Mouse (Mus musculus): ENCODE results near the gene Sec1. TPM values are rescaled to one million over a fixed set of nuclear protein-coding genes. Genes with fewer than 3 reads are reported as not detected.

Gene Sec1
- polyA plus RNA-seq, 1 experiment: 0.18 TPM

- Histone ChIP-seq H3ac (ENCODE audit: control insufficient read depth, insufficient read length, low read depth) (no peak overlapping the region), H3K79me2 (ENCODE audit: control insufficient read depth, insufficient read depth) (no peaks in the 10 kb centered on the region), H3K79me3 (ENCODE audit: low read depth) (no peaks in the 10 kb centered on the region), H3K4me3 (ENCODE audit: insufficient read depth, poor library complexity, severe bottlenecking) (no peak overlapping the region), H3K36me3 (ENCODE audit: control insufficient read depth, insufficient read depth) (no peaks in the 10 kb centered on the region), H3K27me3 (ENCODE audit: control insufficient read depth, insufficient read depth, insufficient read length) (peaks cover 9% of the 10 kb centered on the region)
- TF ChIP-seq CTCF (IDR thresholded peaks at IDR 0.05; ENCODE audit: control insufficient read depth, insufficient read depth, insufficient read length) (no peak), USF1 (IDR thresholded peaks at IDR 0.05; ENCODE audit: low read depth) (no peak), MYOG (IDR thresholded peaks at IDR 0.05; ENCODE audit: control insufficient read depth, extremely low read depth, insufficient read length) (no peak), MYOD1 (IDR thresholded peaks at IDR 0.05; ENCODE audit: control insufficient read depth, insufficient read length, low read depth) (no peak), CEBPB (IDR thresholded peaks at IDR 0.05; ENCODE audit: low read depth) (no peak), MAX (IDR thresholded peaks at IDR 0.05) (no peak)
These were observed 896 bp upstream of the Sec1 start for GRCm38 (mm10) chr7:45695098-45695497.

- no peaks in the 10 kb centered on the region for H3K27me3 ChIP-seq (ENCODE audit: control insufficient read depth, insufficient read depth, insufficient read length)
- no peaks in the 10 kb centered on the region for H3K79me3 ChIP-seq (ENCODE audit: low read depth)
- H3ac ChIP-seq (ENCODE audit: control insufficient read depth, insufficient read length, low read depth): no peak overlapping the region
- no peaks in the 10 kb centered on the region for H3K79me2 ChIP-seq (ENCODE audit: control insufficient read depth, insufficient read depth)
- no peaks in the 10 kb centered on the region for H3K36me3 ChIP-seq (ENCODE audit: control insufficient read depth, insufficient read depth)
- no peak overlapping the region for H3K4me3 ChIP-seq (ENCODE audit: insufficient read depth, poor library complexity, severe bottlenecking)
- TF ChIP-seq MAX (IDR thresholded peaks at IDR 0.05) (no peak), CTCF (IDR thresholded peaks at IDR 0.05; ENCODE audit: control insufficient read depth, insufficient read depth, insufficient read length) (no peak), MYOG (IDR thresholded peaks at IDR 0.05; ENCODE audit: control insufficient read depth, extremely low read depth, insufficient read length) (no peak), USF1 (IDR thresholded peaks at IDR 0.05; ENCODE audit: low read depth) (no peak), FOSL1 (IDR thresholded peaks at IDR 0.05; ENCODE audit: insufficient read depth, low read length, poor library complexity, severe bottlenecking) (no peak), MYOD1 (IDR thresholded peaks at IDR 0.05; ENCODE audit: control insufficient read depth, insufficient read length, low read depth) (no peak), CEBPB (IDR thresholded peaks at IDR 0.05; ENCODE audit: low read depth) (no peak)
These were observed 1.8 kb downstream of the Sec1 start for GRCm38 (mm10) chr7:45692364-45692763.

GRCm38 (mm10) chr7:45689800-45690199 lies 4.4 kb downstream of the Sec1 start:
- no peak overlapping the region for H3K4me3 ChIP-seq (ENCODE audit: insufficient read depth, poor library complexity, severe bottlenecking)
- H3K79me2 ChIP-seq (ENCODE audit: control insufficient read depth, insufficient read depth): no peaks in the 10 kb centered on the region
- TF ChIP-seq MAX (IDR thresholded peaks at IDR 0.05) (no peak), FOSL1 (IDR thresholded peaks at IDR 0.05; ENCODE audit: insufficient read depth, low read length, poor library complexity, severe bottlenecking) (no peak), MYOG (IDR thresholded peaks at IDR 0.05; ENCODE audit: control insufficient read depth, extremely low read depth, insufficient read length) (no peak), MYOD1 (IDR thresholded peaks at IDR 0.05; ENCODE audit: control insufficient read depth, insufficient read length, low read depth) (no peak), USF1 (IDR thresholded peaks at IDR 0.05; ENCODE audit: low read depth) (no peak), CTCF (IDR thresholded peaks at IDR 0.05; ENCODE audit: control insufficient read depth, insufficient read depth, insufficient read length) (no peak), CEBPB (IDR thresholded peaks at IDR 0.05; ENCODE audit: low read depth) (no peak)
- H3ac ChIP-seq (ENCODE audit: control insufficient read depth, insufficient read length, low read depth): no peak overlapping the region
- no peaks in the 10 kb centered on the region for H3K36me3 ChIP-seq (ENCODE audit: control insufficient read depth, insufficient read depth)
- no peaks in the 10 kb centered on the region for H3K27me3 ChIP-seq (ENCODE audit: control insufficient read depth, insufficient read depth, insufficient read length)
- no peaks in the 10 kb centered on the region for H3K79me3 ChIP-seq (ENCODE audit: low read depth)

- H3K79me2 ChIP-seq (ENCODE audit: control insufficient read depth, insufficient read depth): no peaks in the 10 kb centered on the region
- H3K4me3 ChIP-seq (ENCODE audit: insufficient read depth, poor library complexity, severe bottlenecking): no peak overlapping the region
- no peak for TF ChIP-seq MAX (IDR thresholded peaks at IDR 0.05)
- TF ChIP-seq USF1 (IDR thresholded peaks at IDR 0.05; ENCODE audit: low read depth): no peak
- no peak for TF ChIP-seq MYOD1 (IDR thresholded peaks at IDR 0.05; ENCODE audit: control insufficient read depth, insufficient read length, low read depth)
- TF ChIP-seq CEBPB (IDR thresholded peaks at IDR 0.05; ENCODE audit: low read depth): no peak
- TF ChIP-seq MYOG (IDR thresholded peaks at IDR 0.05; ENCODE audit: control insufficient read depth, extremely low read depth, insufficient read length): no peak
- TF ChIP-seq CTCF (IDR thresholded peaks at IDR 0.05; ENCODE audit: control insufficient read depth, insufficient read depth, insufficient read length): no peak
- TF ChIP-seq FOSL1 (IDR thresholded peaks at IDR 0.05; ENCODE audit: insufficient read depth, low read length, poor library complexity, severe bottlenecking): no peak
- no peaks in the 10 kb centered on the region for H3K79me3 ChIP-seq (ENCODE audit: low read depth)
- no peaks in the 10 kb centered on the region for H3K36me3 ChIP-seq (ENCODE audit: control insufficient read depth, insufficient read depth)
- H3K27me3 ChIP-seq (ENCODE audit: control insufficient read depth, insufficient read depth, insufficient read length): no peaks in the 10 kb centered on the region
- H3ac ChIP-seq (ENCODE audit: control insufficient read depth, insufficient read length, low read depth): no peak overlapping the region
These were observed 5.1 kb downstream of the Sec1 start for GRCm38 (mm10) chr7:45689099-45689498.

- no peaks in the 10 kb centered on the region for H3K79me3 ChIP-seq (ENCODE audit: low read depth)
- no peaks in the 10 kb centered on the region for H3K36me3 ChIP-seq (ENCODE audit: control insufficient read depth, insufficient read depth)
- H3K27me3 ChIP-seq (ENCODE audit: control insufficient read depth, insufficient read depth, insufficient read length): no peaks in the 10 kb centered on the region
- TF ChIP-seq CEBPB (IDR thresholded peaks at IDR 0.05; ENCODE audit: low read depth): no peak
- no peak for TF ChIP-seq CTCF (IDR thresholded peaks at IDR 0.05; ENCODE audit: control insufficient read depth, insufficient read depth, insufficient read length)
- no peak for TF ChIP-seq USF1 (IDR thresholded peaks at IDR 0.05; ENCODE audit: low read depth)
- TF ChIP-seq FOSL1 (IDR thresholded peaks at IDR 0.05; ENCODE audit: insufficient read depth, low read length, poor library complexity, severe bottlenecking): no peak
- no peak for TF ChIP-seq MYOG (IDR thresholded peaks at IDR 0.05; ENCODE audit: control insufficient read depth, extremely low read depth, insufficient read length)
- no peak for TF ChIP-seq MYOD1 (IDR thresholded peaks at IDR 0.05; ENCODE audit: control insufficient read depth, insufficient read length, low read depth)
- no peak for TF ChIP-seq MAX (IDR thresholded peaks at IDR 0.05)
- no peaks in the 10 kb centered on the region for H3K79me2 ChIP-seq (ENCODE audit: control insufficient read depth, insufficient read depth)
- no peak overlapping the region for H3K4me3 ChIP-seq (ENCODE audit: insufficient read depth, poor library complexity, severe bottlenecking)
- no peak overlapping the region for H3ac ChIP-seq (ENCODE audit: control insufficient read depth, insufficient read length, low read depth)
These were observed 7.4 kb downstream of the Sec1 start for GRCm38 (mm10) chr7:45686841-45687240.

- TF ChIP-seq CTCF (IDR thresholded peaks at IDR 0.05; ENCODE audit: control insufficient read depth, insufficient read depth, insufficient read length) (no peak), MYOG (IDR thresholded peaks at IDR 0.05; ENCODE audit: control insufficient read depth, extremely low read depth, insufficient read length) (no peak), FOSL1 (IDR thresholded peaks at IDR 0.05; ENCODE audit: insufficient read depth, low read length, poor library complexity, severe bottlenecking) (no peak), USF1 (IDR thresholded peaks at IDR 0.05; ENCODE audit: low read depth) (no peak), MAX (IDR thresholded peaks at IDR 0.05) (no peak), CEBPB (IDR thresholded peaks at IDR 0.05; ENCODE audit: low read depth) (no peak), MYOD1 (IDR thresholded peaks at IDR 0.05; ENCODE audit: control insufficient read depth, insufficient read length, low read depth) (no peak)
- H3K79me3 ChIP-seq (ENCODE audit: low read depth): no peaks in the 10 kb centered on the region
- H3K36me3 ChIP-seq (ENCODE audit: control insufficient read depth, insufficient read depth): no peaks in the 10 kb centered on the region
- H3K79me2 ChIP-seq (ENCODE audit: control insufficient read depth, insufficient read depth): no peaks in the 10 kb centered on the region
- no peak overlapping the region for H3K4me3 ChIP-seq (ENCODE audit: insufficient read depth, poor library complexity, severe bottlenecking)
- H3K27me3 ChIP-seq (ENCODE audit: control insufficient read depth, insufficient read depth, insufficient read length): no peaks in the 10 kb centered on the region
- H3ac ChIP-seq (ENCODE audit: control insufficient read depth, insufficient read length, low read depth): no peak overlapping the region
These were observed 8.4 kb downstream of the Sec1 start for GRCm38 (mm10) chr7:45685811-45686210.

Measured in C2C12 (cell line).